Mouse (Mus musculus): ENCODE data around the gene Tk1.

- TF ChIP-seq TAL1 (IDR thresholded peaks at IDR 0.05; ENCODE audit: low read length): no peak
- TF ChIP-seq GATA1 (IDR thresholded peaks at IDR 0.05; ENCODE audit: low read length): no peak
These were observed at the start of gene Tk1, which contains the start of gene Afmid for GRCm38 (mm10) chr11:117825333-117826101.

All from erythroblast, embryonic 14.5 days (primary cell).